Mouse (Mus musculus): ENCODE measurements at regions not wholly inside any gene's neighbourhood (a gene's known extent, or its start where the extent isn't known, plus 50 kb on each side); places are given as distances from the start of the nearest gene placed in this dataset.

DNA sequence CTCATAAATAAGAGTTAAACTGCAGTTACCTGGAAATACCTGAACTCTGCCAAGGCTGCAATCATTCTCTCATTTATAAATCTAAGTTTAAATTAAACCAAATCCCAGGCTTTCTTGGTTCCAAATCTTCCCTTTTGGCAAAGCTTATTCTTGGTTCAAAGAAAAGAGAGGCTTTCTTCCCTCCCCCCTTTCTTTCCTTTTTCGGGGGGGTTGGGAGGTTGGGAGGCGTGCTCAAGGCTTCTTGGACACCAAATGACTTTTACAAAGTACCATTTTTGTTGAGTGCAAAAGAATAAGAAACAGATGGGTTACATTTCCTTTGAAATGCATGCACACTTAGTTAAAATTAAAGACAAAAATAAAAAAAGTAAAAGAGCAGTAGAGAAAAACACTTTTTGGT lies 105.4 kb upstream of the Mroh9 start:
- DNase-seq = no peak

DNA sequence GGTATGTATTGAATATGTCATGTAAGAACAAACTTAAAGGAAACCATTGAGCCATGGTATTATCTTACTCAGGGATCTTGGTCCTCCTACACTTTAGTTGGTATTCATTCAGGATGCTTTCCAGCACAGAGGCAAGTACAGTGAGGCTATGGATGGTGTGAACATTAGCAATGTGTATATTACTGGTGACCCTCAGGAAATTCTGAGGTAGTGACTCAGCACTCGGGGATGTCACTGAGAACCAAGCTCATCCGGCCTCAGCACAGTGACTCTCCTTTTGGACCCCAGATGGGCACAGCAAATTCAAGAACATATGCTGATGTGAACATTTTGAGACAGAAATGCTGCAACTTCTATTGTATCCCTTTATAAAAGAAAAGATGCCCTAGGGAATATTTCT lies 96.4 kb upstream of the Mroh9 start:
- DNase-seq = no peak

DNA sequence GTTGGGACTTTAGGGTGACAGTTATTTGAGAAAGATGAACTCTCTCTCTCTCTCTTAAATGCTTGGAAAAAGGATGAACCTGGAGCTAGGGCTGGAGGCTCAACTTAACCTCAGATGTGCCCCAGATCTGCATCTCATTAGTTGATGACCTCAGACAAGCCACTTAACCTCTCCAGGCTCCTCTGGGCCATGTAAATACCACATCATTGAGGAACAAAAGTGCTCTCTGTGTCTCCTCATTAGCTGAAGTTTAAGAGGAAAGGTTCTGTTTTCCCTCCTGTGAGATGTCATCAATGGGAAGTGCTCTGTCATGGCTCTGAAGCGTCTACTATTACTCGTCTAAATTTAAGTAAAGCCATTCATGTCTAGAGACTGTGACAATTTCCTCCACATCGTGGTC lies 91.5 kb upstream of the Mroh9 start:
- no peak for DNase-seq

DNA sequence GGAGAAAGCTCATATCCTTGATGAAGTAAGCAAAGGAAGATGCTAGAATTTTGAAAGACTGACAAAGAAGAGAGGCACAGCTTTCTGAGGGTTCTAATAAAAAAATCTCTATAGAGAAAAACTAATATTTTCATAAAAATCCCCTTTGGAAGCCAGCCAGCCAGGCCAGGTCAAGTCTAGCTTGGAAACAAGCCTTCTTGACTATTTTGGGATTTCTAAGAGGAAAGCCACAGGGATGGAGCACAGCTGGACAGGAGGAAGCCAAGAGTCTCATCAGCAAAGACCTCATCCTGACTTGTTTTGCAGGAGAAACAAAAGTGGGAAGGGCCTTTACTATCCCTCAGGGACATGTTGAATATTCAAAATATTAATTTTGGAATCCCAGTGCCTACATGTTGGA lies 81.6 kb upstream of the Mroh9 start:
- no peak for DNase-seq

DNA sequence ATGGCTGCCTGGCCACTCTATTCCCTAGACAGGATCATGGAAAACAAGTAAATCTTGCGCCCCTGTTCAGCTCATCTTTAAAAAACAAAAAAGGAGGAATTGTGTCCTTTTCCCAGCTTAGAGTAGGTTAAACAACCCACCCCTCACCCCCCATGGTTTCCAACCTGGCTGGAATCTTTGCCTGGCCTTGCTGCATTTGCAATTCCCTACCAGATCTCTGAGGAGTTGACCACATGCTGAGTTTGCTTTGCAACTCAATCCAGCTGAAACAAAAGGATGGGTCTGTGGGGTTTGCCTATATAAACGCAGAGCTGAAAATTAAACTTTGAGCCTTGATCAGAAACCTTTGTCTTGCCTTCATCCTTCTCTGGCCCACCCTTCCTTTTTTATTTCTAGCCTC lies 78.2 kb upstream of the Mroh9 start:
- no peak for DNase-seq

DNA sequence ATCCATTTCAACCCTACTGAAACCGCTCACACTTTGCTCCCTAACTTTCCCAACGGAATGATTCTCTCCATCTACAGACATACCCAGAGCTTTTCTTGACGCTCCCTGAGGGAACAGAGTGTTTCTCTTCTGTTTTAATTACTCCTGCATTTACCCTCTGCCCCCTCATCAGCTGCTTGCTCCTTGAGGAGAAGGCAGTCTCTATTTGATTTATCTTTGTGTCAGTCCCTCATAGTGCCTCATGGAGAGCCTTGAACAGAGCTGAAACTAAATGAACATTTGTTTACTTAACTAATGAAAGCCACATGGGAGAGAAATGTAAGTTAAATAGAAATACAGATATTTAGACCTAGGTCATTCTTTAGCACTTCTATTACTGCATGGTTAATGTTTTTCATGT lies 74.4 kb upstream of the Mroh9 start:
- no peak for DNase-seq

DNA sequence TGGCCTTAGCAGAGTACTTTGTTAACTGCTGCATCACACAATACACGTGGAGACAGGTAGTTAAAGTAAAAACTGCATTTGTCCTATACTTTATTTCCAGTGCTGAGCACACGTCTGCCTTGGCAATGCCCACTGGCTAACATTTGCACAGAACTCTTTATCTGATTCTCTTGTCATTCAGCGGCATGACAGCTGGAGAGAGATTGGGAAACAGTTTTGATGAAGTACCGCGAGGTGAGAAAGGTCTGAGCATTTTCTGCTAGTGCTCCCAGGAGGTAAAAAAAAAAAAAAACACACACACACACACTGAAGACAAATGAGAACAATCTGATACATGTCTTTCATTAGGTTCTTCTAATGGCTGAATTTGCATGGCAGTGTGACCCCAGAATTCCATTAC lies 73.0 kb upstream of the Mroh9 start:
- peak; percentile 6 for DNase-seq

DNA sequence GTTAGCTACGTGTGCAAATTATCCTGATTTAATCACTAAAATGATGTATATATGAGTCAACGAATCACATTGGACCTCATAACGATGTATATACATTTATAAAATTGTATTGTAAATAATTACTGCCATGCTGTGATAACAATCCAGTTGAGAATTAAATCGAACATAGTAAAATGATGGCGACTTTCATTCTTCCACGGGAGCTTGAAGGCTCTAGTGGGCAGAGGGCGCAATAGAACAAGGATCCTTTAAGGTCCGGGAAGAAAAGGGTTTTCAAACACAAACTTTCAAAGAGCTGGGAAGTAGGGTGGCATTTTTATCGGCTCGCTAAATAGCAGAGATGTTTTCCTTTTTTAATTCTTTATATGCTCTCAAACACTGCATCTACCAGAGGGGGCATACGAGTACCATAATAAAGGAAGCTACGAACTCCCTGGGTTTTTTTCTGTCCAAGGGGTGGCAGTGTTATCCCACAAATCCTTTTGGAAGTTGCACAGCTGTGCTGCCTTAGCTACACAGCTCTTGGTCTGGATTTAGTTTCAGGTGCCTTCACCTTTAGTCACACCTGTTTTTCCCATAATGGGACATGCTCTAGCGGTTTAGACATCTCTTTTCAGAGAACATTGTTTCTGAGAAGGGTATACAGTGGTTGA lies 64.9 kb upstream of the Mroh9 start:
- peak; percentile 76 for DNase-seq

DNA sequence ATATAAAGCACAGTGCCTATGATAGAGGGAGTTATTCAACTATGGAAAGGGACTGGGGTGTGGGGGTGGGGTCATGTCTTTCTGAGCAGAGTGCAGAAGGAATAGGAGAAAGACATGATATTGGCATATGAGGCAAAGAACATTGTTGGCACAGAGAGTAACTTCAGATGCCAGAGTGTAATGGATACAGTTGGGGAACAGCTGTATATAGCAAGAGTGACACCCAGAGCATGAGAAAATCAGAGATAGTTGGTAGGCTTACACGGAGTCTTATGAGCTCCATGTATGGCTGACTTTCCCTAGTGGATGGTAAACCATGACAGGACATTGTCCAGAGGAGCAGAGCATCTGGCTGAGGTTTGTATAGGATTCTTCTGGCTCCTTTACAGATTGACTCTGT lies 61.2 kb upstream of the Mroh9 start:
- DNase-seq = no peak

DNA sequence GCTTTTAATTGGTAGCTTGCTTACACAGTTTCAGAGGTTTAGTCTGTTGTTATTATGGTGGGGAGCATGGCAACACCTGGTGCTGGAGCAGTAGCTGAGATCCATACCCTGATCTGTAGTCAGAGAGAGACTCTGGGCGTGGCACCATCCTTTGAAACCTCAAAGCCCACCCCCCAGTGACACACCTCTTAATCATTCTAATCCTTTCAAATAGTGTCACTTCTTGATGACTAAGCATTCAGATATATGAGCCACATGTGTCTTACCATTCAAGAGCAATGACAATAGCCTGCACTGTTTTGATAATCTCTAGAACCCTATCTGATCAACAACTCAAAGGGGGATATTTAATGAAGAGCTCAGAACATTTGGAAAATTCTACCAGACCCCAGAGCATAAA lies 57.6 kb upstream of the Mroh9 start:
- no peak for DNase-seq

DNA sequence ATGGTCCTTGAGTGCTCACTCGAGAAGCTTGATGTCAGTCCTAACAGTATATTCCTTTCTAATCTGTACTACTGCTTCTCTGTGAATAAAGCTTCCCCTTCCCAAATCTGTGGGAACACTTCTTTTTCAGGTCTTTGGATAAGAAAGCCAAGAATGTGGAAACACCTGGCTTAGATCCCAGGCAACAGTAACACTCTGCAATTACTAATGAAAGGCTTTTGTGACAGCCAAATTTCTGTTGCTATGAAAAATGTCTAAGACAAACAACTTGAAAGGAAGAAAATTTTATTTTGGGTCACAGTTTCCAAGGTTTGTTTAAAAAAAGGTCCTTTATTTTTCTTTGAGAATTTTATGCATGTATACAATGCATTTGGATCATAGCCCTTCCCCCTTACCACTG lies 56.0 kb upstream of the Mroh9 start:
- DNase-seq = peak; percentile 3

DNA sequence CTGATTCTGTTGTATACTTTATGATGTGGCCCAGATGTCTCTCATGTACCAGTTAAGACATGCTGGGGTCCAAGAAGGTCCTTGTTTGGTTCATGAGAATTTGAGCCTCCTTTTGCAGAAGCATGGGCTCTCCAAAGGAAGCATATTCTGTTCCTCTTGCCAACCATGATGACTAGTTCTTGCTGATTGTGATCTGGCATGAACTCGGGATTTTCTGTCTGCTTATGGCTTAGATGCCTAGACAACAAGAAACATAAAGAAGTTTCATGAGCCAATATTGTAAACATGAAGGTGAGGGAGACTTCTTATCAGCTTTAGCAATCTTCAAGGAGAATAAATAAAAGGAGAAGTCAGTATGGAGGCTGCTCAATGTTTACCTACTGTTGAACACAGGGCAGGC lies 52.7 kb upstream of the Mroh9 start:
- DNase-seq = no peak

Measured in adrenal gland, adult 2 months (tissue).